In genomic region chr16:97763990-97764340, GRCm38 (mm10) we compare ENCODE assay signal across 10 mouse cellular contexts. TPM values are rescaled to one million over a fixed set of nuclear protein-coding genes. Genes with fewer than 3 reads are reported as not detected.
A peak's percentile ranks its signal among the peaks of the same experiment; 100 is the strongest.
DNase-seq lines count a peak whose midpoint lies in the region; ATAC-seq lines count a peak whose summit lies in the region.
"Had no signal": no experiment of that assay in that cellular context is flagged by ENCODE, and none has a peak within 500 bp of the region (broad histone marks: within the 10 kb centered on the region; RNA-seq: fewer than 3 reads in every experiment).

No protein-coding gene starts in this region.

- no peak for ATAC-seq in heart, embryonic 15.5 days (replicated peaks; ENCODE audit: insufficient number of reproducible peaks, insufficient read depth, low FRiP score, low read depth)
- no peak for ATAC-seq in hindbrain, embryonic 13.5 days (ENCODE audit: low FRiP score)

- intact Hi-C loops in heart, postnatal 14 days (cut with DNase I): no loop called here
- intact Hi-C loops in left cerebral cortex, postnatal 36 days (cut with DNase I): loop anchor here (10.0 kb wide), 1 partner anchor 439 kb away; no protein-coding TSS in a partner anchor
- intact Hi-C loops in left cerebral cortex, postnatal 4 days (cut with DNase I): loop anchor here (10.0 kb wide), 1 partner anchor 449 kb away; no protein-coding TSS in a partner anchor

- H3K4me1 ChIP-seq in heart, embryonic 15.5 days (replicated peaks): peaks cover 26% of the 10 kb centered on the region
- H3K4me1 ChIP-seq in embryonic facial prominence, embryonic 10.5 days: peaks cover 14% of the 10 kb centered on the region
- peaks cover 14% of the 10 kb centered on the region for H3K4me1 ChIP-seq in hindbrain, embryonic 13.5 days (replicated peaks)
- peaks cover 33% of the 10 kb centered on the region for H3K4me1 ChIP-seq in midbrain, embryonic 10.5 days

- no peak for DNase-seq in heart, postnatal 14 days
- DNase-seq in embryonic facial prominence, embryonic 10.5 days (ENCODE audit: low spot score): no peak
- no peak for DNase-seq in midbrain, embryonic 10.5 days (ENCODE audit: low spot score)
- no peak for DNase-seq in left cerebral cortex, postnatal 36 days (ENCODE audit: low spot score in 2 of 2)
- DNase-seq in thymus, postnatal 14 days: no peak
- no peak for DNase-seq in left cerebral cortex, postnatal 4 days

- WGBS in heart, embryonic 15.5 days: 15% methylated on average over 13 of the region's 13 CpGs
- WGBS in embryonic facial prominence, embryonic 10.5 days: 9% methylated on average over 13 of the region's 13 CpGs
- 13% methylated on average over 13 of the region's 13 CpGs for WGBS in hindbrain, embryonic 13.5 days
- 10% methylated on average over 13 of the region's 13 CpGs for WGBS in midbrain, embryonic 10.5 days

- peak overlapping the region; percentile 50 for H3K9ac ChIP-seq in heart, embryonic 15.5 days
- H3K9ac ChIP-seq in hindbrain, embryonic 13.5 days: peak overlapping the region; percentile 56; the same call in 1 of the 2 replicates

- H3K27me3 ChIP-seq in heart, embryonic 15.5 days: peaks cover 47% of the 10 kb centered on the region
- H3K27me3 ChIP-seq in embryonic facial prominence, embryonic 10.5 days (replicated peaks; ENCODE audit: low read depth, poor library complexity, severe bottlenecking): peaks cover 80% of the 10 kb centered on the region
- H3K27me3 ChIP-seq in hindbrain, embryonic 13.5 days: peaks cover 67% of the 10 kb centered on the region
- peaks cover 67% of the 10 kb centered on the region for H3K27me3 ChIP-seq in midbrain, embryonic 10.5 days (ENCODE audit: low read depth, poor library complexity, severe bottlenecking)
- H3K27me3 ChIP-seq: CH12.LX had no signal

- no peak overlapping the region for H3K27ac ChIP-seq in heart, embryonic 15.5 days
- H3K27ac ChIP-seq in embryonic facial prominence, embryonic 10.5 days (replicated peaks): no peak overlapping the region
- no peak overlapping the region for H3K27ac ChIP-seq in hindbrain, embryonic 13.5 days
- H3K27ac ChIP-seq in midbrain, embryonic 10.5 days (replicated peaks): no peak overlapping the region
- H3K27ac ChIP-seq: macrophage had no signal

- peak overlapping the region; percentile 59 for H3K4me3 ChIP-seq in heart, embryonic 15.5 days
- peak overlapping the region; percentile 62 for H3K4me3 ChIP-seq in embryonic facial prominence, embryonic 10.5 days
- H3K4me3 ChIP-seq in hindbrain, embryonic 13.5 days: peak overlapping the region; percentile 44
- peak overlapping the region; percentile 63 for H3K4me3 ChIP-seq in midbrain, embryonic 10.5 days

- peak overlapping the region; percentile 91 for H3K4me2 ChIP-seq in heart, embryonic 15.5 days
- H3K4me2 ChIP-seq in hindbrain, embryonic 13.5 days: peak overlapping the region; percentile 68

- H3K9me3 ChIP-seq in heart, embryonic 15.5 days (replicated peaks): no peaks in the 10 kb centered on the region
- H3K9me3 ChIP-seq in embryonic facial prominence, embryonic 10.5 days: no peaks in the 10 kb centered on the region
- no peaks in the 10 kb centered on the region for H3K9me3 ChIP-seq in hindbrain, embryonic 13.5 days
- no peaks in the 10 kb centered on the region for H3K9me3 ChIP-seq in midbrain, embryonic 10.5 days (replicated peaks)

- H3K36me3 ChIP-seq in heart, embryonic 15.5 days: no peaks in the 10 kb centered on the region
- H3K36me3 ChIP-seq in embryonic facial prominence, embryonic 10.5 days (replicated peaks): no peaks in the 10 kb centered on the region
- H3K36me3 ChIP-seq in hindbrain, embryonic 13.5 days: no peaks in the 10 kb centered on the region
- no peaks in the 10 kb centered on the region for H3K36me3 ChIP-seq in midbrain, embryonic 10.5 days

RNA-seq across cellular contexts. Expression of gene Ripk4, which starts 0.4 kb away (rescaled TPM):
- polyA plus RNA-seq in heart, embryonic 15.5 days (2015; fragmentation: Nextera tagmentation; extraction: Ambion mirVana): 2.3 and 5.0 TPM in 2 replicates
- under 1 TPM; 0.19 to 0.22 TPM for total RNA-seq in heart, postnatal 14 days (2021)
- polyA plus RNA-seq in embryonic facial prominence, embryonic 10.5 days (2016; fragmentation: Nextera tagmentation; extraction: Ambion mirVana): 7.8 and 8.4 TPM in 2 replicates
- polyA plus RNA-seq in hindbrain, embryonic 13.5 days (2015; fragmentation: Nextera tagmentation; extraction: Ambion mirVana): 0.53 and 0.63 TPM in 2 replicates
- polyA plus RNA-seq in midbrain, embryonic 10.5 days (2016; fragmentation: Nextera tagmentation; extraction: Ambion mirVana): 1.1 and 1.5 TPM in 2 replicates
- under 1 TPM; 0.27 to 0.52 TPM for total RNA-seq in left cerebral cortex, postnatal 36 days (2021)
- total RNA-seq in left cerebral cortex, postnatal 4 days (2021): under 1 TPM; 0.38 to 0.40 TPM
- polyA plus RNA-seq: macrophage had no signal
